Mouse (Mus musculus) natural killer cell, adult 2 months (primary cell): Measurements from ENCODE around the gene Cmtm3.

Experiments
- DNase-seq, 2 experiments: peaks; one replicate each; pipeline ENCODE4 v3.0.0; 2022; ENCODE audit warnings: low spot score in 2 of 2

Gene Cmtm3

GRCm38 (mm10) chr8:104342426-104342825 is 3.2 kb downstream of the Cmtm3 start:
- no peak for DNase-seq

DNA sequence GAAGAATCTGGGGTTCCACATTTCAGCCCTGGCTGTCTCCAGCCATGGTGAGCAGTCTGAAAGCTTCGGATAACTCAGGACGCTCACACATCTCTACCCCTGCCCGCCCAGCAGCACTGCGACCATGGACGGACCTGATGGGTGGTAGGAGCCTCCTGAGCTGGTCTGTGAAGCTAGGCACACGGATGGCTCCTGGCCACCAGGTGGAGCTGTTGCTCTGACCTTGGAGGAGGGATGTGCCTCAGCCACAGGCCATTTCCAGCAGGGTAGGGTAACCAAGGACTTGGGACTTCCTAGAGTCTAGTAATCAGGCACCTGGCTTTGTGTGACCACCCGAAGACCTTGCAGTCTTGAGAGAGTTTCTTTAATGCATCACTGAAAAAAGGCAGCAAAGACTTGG is 4.7 kb downstream of the Cmtm3 start:
- DNase-seq: peak; percentile 69 to 77

DNA sequence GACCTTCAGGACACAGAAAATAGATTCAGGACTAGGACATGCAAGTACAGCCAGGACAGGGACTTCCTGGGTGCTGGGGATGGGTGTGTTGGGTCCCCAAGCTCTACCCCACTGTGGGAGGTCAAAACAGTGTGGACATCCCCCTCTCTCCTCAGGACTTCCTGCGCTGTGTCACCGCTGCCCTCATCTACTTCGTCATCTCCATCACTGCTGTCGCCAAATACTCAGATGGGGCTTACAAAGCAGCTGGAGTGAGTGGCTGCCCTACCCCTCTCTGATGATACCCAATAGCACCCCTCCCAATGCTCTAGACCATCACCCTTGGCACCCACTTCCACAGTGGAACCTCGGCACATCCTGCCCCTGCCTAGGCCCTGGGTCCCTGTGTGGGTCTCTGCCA is 5.4 kb downstream of the Cmtm3 start:
- no peak for DNase-seq

DNA sequence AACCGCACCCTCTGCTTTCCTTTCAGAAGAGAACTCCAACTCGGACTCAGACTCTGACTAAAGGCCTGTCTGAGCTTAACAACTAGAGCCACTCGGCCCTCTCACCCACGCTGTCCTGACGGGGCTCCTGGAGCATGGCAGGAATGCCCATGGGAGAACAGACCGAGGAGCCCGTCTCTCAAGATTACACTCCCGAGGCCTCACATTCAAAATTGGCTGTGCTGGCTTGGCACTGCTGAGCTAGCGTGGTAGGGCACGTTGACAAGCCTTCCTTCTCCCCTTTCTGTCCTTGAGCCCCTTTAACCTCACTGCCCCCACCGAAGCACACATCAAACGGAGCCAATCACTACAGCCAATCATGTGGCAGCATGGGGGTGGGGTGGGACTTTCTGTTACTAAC is 7.5 kb downstream of the Cmtm3 start:
- DNase-seq: no peak

DNA sequence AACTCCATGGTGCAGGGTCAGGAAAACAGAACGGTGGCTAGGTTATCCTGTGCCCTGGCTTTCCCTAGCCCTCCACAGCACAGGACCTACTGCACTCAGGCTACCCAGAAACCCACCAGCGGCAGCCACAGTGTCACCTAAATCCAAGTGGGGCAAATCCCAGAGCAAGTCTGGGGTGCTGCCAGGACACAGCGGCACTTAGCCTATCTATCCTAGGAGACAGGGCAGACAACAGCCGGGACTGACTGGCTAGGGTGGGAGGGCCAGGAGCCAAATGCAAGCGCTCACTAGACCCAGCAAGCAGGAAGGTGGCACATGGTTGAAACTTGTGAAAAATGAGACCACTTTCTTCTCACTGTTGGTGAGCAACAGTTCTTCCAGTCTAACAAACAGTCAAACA is 9.8 kb downstream of the Cmtm3 start:
- DNase-seq: no peak

DNA sequence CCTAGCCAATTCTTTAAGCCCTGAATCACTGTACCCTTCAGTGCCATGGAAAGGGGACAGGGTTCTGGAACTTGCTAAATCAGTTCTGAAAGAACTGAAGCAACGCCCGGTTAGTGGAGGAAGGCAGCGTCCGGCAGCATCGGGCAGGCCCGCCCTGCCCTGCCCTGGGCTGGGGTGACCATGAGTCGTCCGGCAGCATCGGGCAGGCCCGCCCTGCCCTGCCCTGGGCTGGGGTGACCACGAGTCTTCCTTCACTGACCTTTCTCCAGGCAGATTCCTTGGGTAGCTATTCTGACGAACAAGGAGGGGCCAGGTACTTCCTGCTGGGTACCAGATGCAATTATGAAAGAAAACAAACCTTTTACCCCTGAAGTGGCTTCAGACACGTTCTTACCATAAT is 10.8 kb downstream of the Cmtm3 start:
- DNase-seq: no peak

DNA sequence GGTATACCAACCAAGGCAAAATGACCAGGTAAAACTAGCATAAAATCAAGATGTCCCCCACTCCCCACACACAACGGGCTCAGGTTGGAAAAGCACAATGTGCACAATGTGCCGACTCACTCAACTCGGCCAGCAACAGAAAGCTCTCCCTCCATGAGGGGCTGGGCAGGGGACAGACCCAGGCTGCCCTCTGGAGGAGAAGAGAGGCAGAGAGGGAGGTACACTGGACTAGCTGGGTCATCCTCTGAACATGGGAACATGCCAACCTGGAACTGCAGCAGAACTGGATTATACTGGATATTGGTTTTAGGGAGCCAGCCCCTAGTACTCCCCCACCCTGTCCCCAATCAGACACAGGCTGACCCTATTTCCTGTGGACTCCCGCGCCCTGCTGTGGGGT is 14.0 kb downstream of the Cmtm3 start:
- DNase-seq: no peak

DNA sequence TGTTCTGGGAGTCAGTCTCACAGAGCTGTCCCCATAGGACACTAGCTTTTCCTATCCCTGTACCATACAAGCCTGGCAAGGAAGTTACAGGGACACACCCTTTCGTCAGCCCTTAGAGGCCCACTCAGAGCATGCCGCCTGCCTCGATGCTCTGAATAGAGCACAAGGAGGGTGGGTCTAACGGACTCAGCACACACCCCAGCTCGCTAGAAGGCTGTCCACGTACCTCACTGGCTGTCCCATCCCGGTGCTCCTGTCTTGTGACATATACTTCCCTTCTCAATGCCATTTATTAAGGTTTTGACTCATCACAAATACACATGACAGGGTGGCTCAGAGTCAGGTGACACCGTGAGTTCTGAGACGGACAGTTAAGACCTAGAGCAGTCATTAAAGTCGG is 15.3 kb downstream of the Cmtm3 start:
- no peak for DNase-seq

DNA sequence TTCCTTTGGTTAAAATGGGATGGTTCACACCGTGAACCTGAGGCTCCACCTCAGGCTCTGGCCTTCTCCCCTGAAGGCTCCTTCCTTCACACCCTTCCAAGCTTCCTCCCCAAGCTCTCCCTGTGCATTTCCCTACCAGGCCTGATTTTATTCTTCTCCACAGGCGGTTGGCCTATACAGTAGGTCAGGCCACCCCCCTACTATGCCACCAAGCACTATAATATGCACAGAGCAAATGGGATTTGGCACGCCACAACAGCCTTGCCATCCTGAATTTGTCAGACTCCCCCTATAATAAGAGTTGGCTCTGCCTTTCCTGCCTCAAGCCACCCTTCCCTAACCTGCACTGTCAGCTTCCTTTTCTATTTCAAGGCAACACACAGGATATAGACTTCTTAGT is 19.4 kb downstream of the Cmtm3 start:
- DNase-seq: no peak

- no peak for DNase-seq
These were observed 20.7 kb downstream of the Cmtm3 start for GRCm38 (mm10) chr8:104359778-104360456.

GRCm38 (mm10) chr8:104365695-104366094 is 26.5 kb downstream of the Cmtm3 start:
- DNase-seq: no peak

DNA sequence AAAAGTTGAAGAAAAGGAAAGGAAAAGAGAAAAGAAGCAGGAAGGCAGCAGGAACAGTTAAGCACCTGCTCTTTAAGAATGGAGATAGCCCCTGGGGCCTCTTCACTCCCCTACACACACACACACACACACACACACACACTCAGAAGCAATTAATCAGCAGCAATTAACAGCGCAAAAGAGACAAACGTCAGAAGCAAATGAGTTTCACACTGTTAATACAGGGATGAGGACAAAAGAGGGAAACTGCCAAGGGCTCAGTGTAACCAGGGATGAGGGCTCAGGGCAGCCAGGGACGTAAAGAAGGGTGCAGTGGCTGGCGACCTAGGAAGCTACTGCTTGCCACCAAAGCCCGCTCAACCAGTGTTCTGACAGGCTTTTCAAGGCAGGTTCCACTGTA is 28.2 kb downstream of the Cmtm3 start:
- DNase-seq: no peak

GRCm38 (mm10) chr8:104369591-104369990 is 30.4 kb downstream of the Cmtm3 start:
- DNase-seq: no peak

GRCm38 (mm10) chr8:104370071-104370470 is 30.9 kb downstream of the Cmtm3 start:
- DNase-seq: no peak

- DNase-seq: no peak
These were observed 31.9 kb downstream of the Cmtm3 start for GRCm38 (mm10) chr8:104371121-104371520.

DNA sequence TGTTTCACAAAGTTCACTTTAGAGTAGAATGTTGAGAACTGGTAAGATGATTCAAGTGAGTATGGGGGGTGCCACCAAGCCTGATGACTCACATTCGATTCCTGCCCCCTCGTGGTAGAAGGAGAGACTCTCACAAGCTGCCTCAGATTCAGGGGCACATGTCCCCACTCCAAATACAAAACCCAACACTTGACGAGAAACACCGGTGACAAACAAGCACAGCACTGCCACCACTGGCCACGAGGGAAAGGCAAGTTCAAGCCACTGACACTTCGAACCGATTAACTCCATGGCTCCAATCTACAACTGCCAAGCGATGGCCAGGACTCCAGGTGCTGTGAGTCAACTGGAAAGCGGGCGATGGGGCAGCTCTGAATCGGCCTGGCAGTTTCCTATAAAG is 34.6 kb downstream of the Cmtm3 start:
- no peak for DNase-seq

DNA sequence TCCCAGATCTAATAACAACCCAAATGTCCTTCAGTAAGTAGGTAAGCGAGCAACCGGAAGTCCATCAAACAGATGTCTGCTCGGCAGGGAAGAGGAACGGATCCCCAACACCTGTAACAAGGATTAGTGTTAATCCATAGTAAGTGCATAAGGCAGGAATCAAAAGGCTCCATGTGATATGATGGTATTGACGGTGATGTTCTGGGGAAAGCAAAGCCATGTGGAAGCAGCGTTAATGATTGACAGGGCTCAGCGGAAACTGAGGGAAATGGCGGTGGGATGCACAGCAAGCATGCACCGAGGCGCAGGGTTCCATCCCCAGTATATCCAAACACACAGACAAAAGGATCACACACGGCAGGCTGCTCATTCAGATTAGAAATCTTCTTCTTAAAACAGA is 35.1 kb downstream of the Cmtm3 start:
- no peak for DNase-seq

DNA sequence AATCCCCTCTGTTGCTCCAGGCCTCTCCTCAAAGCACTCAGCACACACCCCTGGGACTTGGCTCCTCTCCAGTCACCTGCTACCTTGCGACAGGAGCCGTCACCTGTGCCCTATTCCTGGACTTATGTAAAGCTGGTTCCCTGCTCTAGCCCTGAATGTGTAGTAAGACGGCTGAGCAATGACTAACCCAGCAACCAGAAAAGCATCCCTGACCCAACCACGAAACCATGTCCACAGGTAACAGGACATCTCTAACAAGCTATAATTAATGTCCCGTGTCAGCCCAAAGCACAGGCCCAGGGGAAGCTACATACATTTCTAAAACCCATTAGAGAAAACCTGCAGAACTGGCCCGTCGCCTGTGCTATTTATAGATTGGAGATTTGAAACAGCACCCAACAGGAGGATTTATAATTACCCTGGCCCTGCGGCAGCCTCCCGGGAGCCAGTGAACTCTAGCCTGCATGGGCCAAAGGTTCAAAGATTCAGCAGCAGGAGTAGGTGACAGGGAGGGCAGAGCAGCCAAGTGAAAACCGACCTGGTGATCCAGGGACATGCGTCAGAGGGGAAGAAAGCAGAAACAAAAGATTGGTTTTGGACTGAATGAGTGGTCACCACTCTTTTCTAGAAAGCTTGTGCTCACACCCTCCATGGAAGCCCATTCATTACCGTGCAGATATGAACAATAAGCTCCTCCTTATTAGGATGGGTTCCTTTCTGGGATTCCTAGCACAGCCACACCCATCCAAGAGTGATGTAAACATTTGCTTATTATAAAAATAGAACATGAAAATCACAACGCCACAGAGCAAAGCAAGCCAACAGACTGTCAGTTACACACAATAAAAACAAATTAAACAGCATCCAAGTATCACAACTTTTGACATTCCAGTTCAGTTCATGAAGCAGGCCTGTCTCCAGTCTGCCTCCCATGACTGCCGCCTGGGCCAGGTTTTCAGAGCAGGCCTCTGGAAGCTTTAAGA is 35.9 kb downstream of the Cmtm3 start:
- DNase-seq: no peak

DNA sequence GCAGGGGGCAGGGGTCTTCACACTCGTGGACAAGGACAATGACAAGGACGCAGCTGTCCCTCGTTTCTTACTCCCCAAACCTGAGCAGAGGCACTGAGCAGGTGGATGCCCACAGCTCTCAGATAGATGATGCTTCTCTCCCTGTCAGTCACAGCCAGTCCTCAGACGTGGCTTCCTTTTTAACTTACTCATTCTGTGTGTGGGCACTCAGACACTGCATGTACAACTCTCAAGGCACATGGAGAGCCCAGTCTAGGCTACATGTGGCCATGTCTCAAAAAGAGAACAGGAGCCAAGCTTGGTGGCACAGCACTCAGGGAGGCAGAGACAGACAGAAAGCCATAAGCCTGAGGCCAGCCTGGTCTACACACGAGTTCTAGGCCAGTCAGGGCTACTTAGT is 36.7 kb downstream of the Cmtm3 start:
- DNase-seq: no peak

GRCm38 (mm10) chr8:104376669-104377068 is 37.5 kb downstream of the Cmtm3 start:
- no peak for DNase-seq

DNA sequence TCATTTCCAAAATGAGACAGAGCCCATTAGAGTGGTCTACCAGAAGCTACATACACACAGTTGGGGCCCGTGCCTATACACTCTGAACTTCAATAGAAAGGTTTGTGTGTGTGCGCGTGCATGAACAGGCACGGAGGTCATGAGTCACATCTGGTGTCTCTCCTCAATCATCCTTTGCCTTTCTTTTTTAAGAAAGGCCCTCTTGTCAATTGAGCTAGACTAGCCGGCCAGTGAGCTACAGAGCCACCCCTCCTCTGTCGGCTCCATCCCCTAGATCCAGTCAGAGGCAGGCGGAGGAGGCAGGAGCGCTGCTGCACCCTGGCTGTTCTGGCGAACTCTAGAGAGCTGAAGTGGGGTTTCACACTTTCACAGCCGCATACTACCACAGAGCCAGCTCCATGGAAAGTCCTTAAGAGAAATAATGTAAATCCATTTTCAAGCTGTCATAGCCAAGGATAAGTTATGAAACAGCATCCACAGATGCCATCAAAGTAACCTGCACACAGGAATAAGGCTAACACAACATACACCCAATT is 40.2 kb downstream of the Cmtm3 start:
- no peak for DNase-seq

- no peak for DNase-seq
These were observed 41.1 kb downstream of the Cmtm3 start for GRCm38 (mm10) chr8:104380269-104380668.

GRCm38 (mm10) chr8:104380961-104381411 is 41.8 kb downstream of the Cmtm3 start:
- no peak for DNase-seq
